Mouse (Mus musculus): Measurements from ENCODE around the gene Fam171a1. TPM values are rescaled to one million over a fixed set of nuclear protein-coding genes. Genes with fewer than 3 reads are reported as not detected.

Gene Fam171a1
- polyA plus RNA-seq, 1 experiment from 2014 or later: 11.2 TPM

DNA sequence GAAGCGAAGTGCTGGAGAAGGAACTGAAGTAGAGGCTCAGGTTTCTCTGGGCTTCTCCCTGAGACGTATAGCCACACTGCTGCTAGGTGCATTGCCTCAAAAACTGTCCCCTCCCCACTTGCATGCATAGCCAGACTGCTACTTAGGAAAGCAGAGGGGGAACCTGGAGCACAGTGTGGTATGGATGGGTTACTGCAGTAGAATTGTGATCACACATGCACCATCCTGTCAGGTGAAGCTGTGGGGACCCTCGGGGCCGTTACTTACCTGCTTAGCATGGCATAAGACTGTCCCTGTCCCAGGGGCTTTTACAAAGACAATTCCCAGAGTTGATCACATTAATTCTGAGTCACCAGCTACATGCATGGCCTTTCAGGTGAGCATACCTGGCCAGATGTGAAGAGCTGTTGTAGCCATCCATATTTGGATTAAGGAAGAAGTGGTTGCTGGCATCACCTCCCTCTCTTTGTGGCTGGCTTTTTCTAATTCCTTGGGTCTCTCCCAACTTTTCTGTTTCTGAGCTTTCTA lies 14.4 kb downstream of the Fam171a1 start:
- Histone ChIP-seq H3K27me3 (replicated peaks; ENCODE audit: control insufficient read depth, insufficient read depth, low read length) (no peaks in the 10 kb centered on the region), H3K4me2 (no peak overlapping the region), H3K9ac (ENCODE audit: low read depth, low read length) (no peak overlapping the region), H3K4me1 (replicated peaks; ENCODE audit: control insufficient read depth, insufficient read depth, low read length) (no peaks in the 10 kb centered on the region), H3K4me3 (ENCODE audit: low read depth, low read length) (no peak overlapping the region), H3K9me3 (ENCODE audit: control insufficient read depth, low read length) (no peaks in the 10 kb centered on the region), H3K36me3 (ENCODE audit: control insufficient read depth, insufficient read depth, low read length) (no peaks in the 10 kb centered on the region), H3K27ac (ENCODE audit: low read depth, low read length) (no peak overlapping the region)
- DNase-seq (ENCODE audit: low spot score) (no peak), ATAC-seq (replicated peaks; ENCODE audit: low FRiP score) (no peak)
- 76% methylated on average over 4 of the region's 4 CpGs for WGBS

DNA sequence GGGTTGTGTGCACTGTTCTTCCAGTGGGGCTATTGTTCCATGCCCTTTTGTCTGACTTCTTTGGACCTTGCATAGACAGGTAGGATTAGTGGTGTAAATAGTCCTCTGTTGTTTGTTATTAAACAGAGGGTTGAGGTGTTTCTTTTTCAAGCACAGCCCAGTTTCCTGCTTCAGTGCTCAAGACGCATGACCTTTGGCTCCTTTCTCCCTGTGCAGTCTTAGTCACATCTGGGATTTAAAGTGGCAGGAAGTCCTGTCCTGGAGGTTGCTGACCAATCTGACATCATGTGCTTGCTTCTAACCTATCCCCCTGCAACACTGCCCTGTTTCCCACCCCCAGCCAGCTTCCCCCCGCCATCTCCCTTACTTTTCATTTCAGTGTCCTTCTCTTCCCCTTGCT lies 14.9 kb downstream of the Fam171a1 start:
- ATAC-seq (replicated peaks; ENCODE audit: low FRiP score) (no peak), DNase-seq (ENCODE audit: low spot score) (no peak)
- Histone ChIP-seq H3K36me3 (ENCODE audit: control insufficient read depth, insufficient read depth, low read length) (no peaks in the 10 kb centered on the region), H3K27ac (ENCODE audit: low read depth, low read length) (no peak overlapping the region), H3K9ac (ENCODE audit: low read depth, low read length) (no peak overlapping the region), H3K4me2 (no peak overlapping the region), H3K4me1 (replicated peaks; ENCODE audit: control insufficient read depth, insufficient read depth, low read length) (no peaks in the 10 kb centered on the region), H3K27me3 (replicated peaks; ENCODE audit: control insufficient read depth, insufficient read depth, low read length) (no peaks in the 10 kb centered on the region), H3K4me3 (ENCODE audit: low read depth, low read length) (no peak overlapping the region), H3K9me3 (ENCODE audit: control insufficient read depth, low read length) (no peaks in the 10 kb centered on the region)
- whole genome bisulfite sequencing: 73% methylated on average over 2 of the region's 2 CpGs

DNA sequence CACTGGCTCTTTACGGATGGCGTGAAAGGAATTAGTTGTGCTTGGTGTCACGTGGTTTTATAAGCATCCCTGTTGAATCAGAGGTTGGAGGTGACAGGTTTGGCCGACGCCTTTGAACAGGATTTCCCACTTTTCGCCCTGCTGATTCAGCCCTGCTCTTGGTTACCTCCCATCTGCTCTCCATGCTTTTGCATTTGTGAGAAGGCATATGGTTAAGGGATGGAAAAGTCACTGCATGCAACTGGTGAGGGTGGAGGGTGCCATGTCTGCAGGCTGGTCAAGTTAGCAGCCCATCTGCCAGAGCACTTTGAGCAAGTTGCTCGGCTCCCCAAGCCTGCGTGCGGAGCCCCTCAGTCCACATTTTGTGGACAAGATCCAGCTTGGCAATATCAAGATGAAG lies 18.4 kb downstream of the Fam171a1 start:
- Histone ChIP-seq H3K4me2 (no peak overlapping the region), H3K27me3 (replicated peaks; ENCODE audit: control insufficient read depth, insufficient read depth, low read length) (no peaks in the 10 kb centered on the region)

DNA sequence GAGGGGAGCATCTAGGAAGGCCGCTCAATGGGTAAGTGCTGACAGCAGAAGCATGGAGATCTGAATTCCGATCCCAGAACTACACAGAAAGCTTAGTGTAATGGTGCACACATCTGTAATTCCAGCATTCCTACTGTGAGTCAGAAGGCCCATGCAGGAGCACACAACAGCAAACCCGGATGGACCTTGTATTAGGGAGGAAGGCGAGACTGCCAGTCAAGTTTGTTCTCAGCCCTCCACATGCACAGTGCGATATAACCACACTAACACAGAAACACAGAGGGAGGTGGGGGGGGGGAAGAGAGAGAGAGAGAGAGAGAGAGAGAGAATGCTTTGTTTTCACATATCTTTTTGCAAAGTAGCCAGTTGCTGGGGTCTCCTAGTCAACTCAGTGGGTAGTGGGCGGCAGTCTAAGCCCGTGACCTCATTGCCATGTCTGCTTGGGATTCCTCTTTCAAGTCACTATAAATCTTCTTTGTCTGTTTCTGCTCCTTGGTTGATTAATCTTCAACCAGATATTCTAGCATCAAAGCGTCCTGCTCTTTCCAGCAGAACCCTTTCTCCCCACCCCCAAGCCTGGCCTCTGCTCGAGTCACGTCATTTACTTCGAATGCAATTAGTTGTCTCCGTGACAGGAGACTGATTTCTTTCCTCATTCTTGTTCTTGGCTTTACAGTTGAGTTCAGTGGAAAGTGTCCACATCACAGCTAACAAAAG lies 20.7 kb downstream of the Fam171a1 start:
- Histone ChIP-seq H3K4me1 (replicated peaks; ENCODE audit: control insufficient read depth, insufficient read depth, low read length) (no peaks in the 10 kb centered on the region), H3K36me3 (ENCODE audit: control insufficient read depth, insufficient read depth, low read length) (no peaks in the 10 kb centered on the region), H3K4me2 (no peak overlapping the region; the same call in 1 of the 2 replicates), H3K27ac (ENCODE audit: low read depth, low read length) (no peak overlapping the region), H3K27me3 (replicated peaks; ENCODE audit: control insufficient read depth, insufficient read depth, low read length) (no peaks in the 10 kb centered on the region), H3K4me3 (ENCODE audit: low read depth, low read length) (no peak overlapping the region), H3K9ac (ENCODE audit: low read depth, low read length) (no peak overlapping the region), H3K9me3 (ENCODE audit: control insufficient read depth, low read length) (no peaks in the 10 kb centered on the region)
- no peak for DNase-seq (ENCODE audit: low spot score)
- ATAC-seq (replicated peaks; ENCODE audit: low FRiP score): 0 out of 2 replicates have a peak, but pooled peaks have one; percentile 15
- 61% methylated on average over 12 of the region's 12 CpGs for WGBS

More for the DNA sequence above, 18.4 kb downstream of the Fam171a1 start:
- no peak overlapping the region for H3K27ac ChIP-seq (ENCODE audit: low read depth, low read length)
- WGBS: 89% methylated on average over 9 of the region's 9 CpGs
- H3K36me3 ChIP-seq (ENCODE audit: control insufficient read depth, insufficient read depth, low read length): no peaks in the 10 kb centered on the region
- no peak overlapping the region for H3K4me3 ChIP-seq (ENCODE audit: low read depth, low read length)
- H3K4me1 ChIP-seq (replicated peaks; ENCODE audit: control insufficient read depth, insufficient read depth, low read length): no peaks in the 10 kb centered on the region
- ATAC-seq (replicated peaks; ENCODE audit: low FRiP score): no peak
- DNase-seq (ENCODE audit: low spot score): no peak
- H3K9ac ChIP-seq (ENCODE audit: low read depth, low read length): no peak overlapping the region
- no peaks in the 10 kb centered on the region for H3K9me3 ChIP-seq (ENCODE audit: control insufficient read depth, low read length)

DNA sequence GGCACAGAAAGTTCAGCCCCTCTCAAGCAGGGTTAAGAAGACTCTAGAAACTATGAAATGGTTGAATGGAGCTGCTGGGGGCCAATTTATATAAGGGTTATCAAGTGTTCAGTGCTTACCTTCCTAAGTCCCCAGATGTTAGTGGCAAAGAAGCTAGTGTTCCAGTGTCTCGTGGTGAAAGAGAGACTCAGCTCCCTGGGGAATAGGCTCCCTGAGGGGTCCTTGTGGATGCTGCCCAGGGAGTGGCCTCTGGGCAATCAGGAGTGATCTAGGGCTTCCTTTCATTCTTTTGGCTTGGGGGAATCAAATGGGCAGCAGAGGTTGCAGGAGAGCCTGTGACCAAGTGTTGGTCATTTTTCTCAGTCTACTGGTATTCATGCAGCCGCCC lies 21.3 kb downstream of the Fam171a1 start:
- Histone ChIP-seq H3K4me2 (no peak overlapping the region), H3K27me3 (replicated peaks; ENCODE audit: control insufficient read depth, insufficient read depth, low read length) (no peaks in the 10 kb centered on the region), H3K27ac (ENCODE audit: low read depth, low read length) (no peak overlapping the region), H3K9me3 (ENCODE audit: control insufficient read depth, low read length) (no peaks in the 10 kb centered on the region), H3K4me1 (replicated peaks; ENCODE audit: control insufficient read depth, insufficient read depth, low read length) (no peaks in the 10 kb centered on the region), H3K36me3 (ENCODE audit: control insufficient read depth, insufficient read depth, low read length) (no peaks in the 10 kb centered on the region), H3K4me3 (ENCODE audit: low read depth, low read length) (no peak overlapping the region), H3K9ac (ENCODE audit: low read depth, low read length) (no peak overlapping the region)
- 62% methylated on average over 2 of the region's 2 CpGs for WGBS
- no peak for DNase-seq (ENCODE audit: low spot score)
- ATAC-seq (replicated peaks; ENCODE audit: low FRiP score): no peak

DNA sequence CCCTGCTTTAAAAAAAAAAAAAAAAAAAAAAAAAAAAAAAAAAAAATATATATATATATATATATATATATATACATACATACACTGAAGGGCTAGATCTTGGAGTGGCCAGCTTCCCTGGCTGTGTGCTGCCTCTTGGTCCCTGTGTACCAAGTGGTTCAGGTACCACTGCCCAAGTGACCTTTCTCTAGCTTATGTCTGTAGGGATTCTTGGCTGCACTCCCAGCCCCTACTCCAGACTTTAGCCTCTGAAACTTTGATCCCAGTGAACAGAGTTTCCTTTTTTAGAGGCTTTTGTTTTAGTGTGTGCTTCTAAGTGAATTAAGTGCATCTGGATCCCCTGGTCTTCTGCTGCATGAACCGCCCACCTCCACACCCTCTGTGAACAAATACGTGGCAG lies 24.3 kb downstream of the Fam171a1 start:
- Histone ChIP-seq H3K4me3 (ENCODE audit: low read depth, low read length) (no peak overlapping the region), H3K4me2 (no peak overlapping the region), H3K27me3 (replicated peaks; ENCODE audit: control insufficient read depth, insufficient read depth, low read length) (no peaks in the 10 kb centered on the region), H3K9me3 (ENCODE audit: control insufficient read depth, low read length) (no peaks in the 10 kb centered on the region), H3K9ac (ENCODE audit: low read depth, low read length) (no peak overlapping the region), H3K27ac (ENCODE audit: low read depth, low read length) (no peak overlapping the region), H3K36me3 (ENCODE audit: control insufficient read depth, insufficient read depth, low read length) (no peaks in the 10 kb centered on the region), H3K4me1 (replicated peaks; ENCODE audit: control insufficient read depth, insufficient read depth, low read length) (no peaks in the 10 kb centered on the region)
- ATAC-seq (replicated peaks; ENCODE audit: low FRiP score) (no peak), DNase-seq (ENCODE audit: low spot score) (no peak)
- WGBS: 80% methylated on average over 2 of the region's 2 CpGs

DNA sequence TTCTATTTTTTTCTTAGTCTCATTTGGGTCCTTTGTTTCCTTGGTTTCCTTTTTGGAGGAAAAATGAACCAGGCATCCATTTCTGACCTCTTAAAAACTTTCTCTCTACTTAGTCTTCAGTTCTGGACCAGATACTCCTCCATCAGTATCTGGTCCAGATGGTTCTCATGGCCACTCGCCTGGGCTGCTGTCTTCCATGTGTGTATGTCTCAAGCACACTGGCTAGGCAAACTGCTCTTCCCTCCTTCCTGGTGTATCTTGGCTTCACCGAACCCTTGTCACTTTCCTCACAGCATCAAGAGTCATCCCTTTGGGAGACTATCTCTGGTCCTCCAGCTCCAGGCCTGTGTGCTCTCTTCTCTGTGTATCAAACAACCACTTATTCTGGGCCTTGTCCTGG lies 25.0 kb downstream of the Fam171a1 start:
- ATAC-seq (replicated peaks; ENCODE audit: low FRiP score) (no peak), DNase-seq (ENCODE audit: low spot score) (no peak)
- no peak overlapping the region for H3K9ac ChIP-seq (ENCODE audit: low read depth, low read length)
- no peak overlapping the region for H3K27ac ChIP-seq (ENCODE audit: low read depth, low read length)
- H3K4me3 ChIP-seq (ENCODE audit: low read depth, low read length): no peak overlapping the region
- no peaks in the 10 kb centered on the region for H3K27me3 ChIP-seq (replicated peaks; ENCODE audit: control insufficient read depth, insufficient read depth, low read length)
- H3K4me1 ChIP-seq (replicated peaks; ENCODE audit: control insufficient read depth, insufficient read depth, low read length): 0 out of 2 replicates have a peak, but pooled peaks cover 2% of the 10 kb centered on the region
- no peaks in the 10 kb centered on the region for H3K9me3 ChIP-seq (ENCODE audit: control insufficient read depth, low read length)
- 82% methylated on average over 2 of the region's 2 CpGs for WGBS
- H3K36me3 ChIP-seq (ENCODE audit: control insufficient read depth, insufficient read depth, low read length): no peaks in the 10 kb centered on the region
- no peak overlapping the region for H3K4me2 ChIP-seq

DNA sequence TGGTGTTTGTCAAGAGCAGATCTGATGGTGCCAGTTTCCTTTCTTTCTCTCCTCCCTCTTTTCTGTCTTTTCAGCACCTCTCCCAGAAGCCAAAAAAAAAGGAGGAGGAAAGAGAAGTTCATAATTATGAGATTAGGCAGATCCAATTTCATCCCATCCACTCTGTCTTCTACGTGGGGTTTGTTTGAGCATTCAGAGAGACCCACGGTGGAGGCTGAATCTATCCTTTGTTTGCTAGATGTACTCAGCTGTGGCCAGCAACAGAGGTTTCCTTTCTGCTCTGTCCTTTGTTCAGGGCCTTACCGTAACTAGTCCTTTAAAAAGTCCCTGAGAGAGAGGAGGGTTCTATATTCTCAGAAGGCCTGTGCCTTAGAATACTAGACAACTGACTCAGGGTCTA lies 25.6 kb downstream of the Fam171a1 start:
- Histone ChIP-seq H3K9me3 (ENCODE audit: control insufficient read depth, low read length) (no peaks in the 10 kb centered on the region), H3K4me1 (replicated peaks; ENCODE audit: control insufficient read depth, insufficient read depth, low read length) (peaks cover 2% of the 10 kb centered on the region; the same call in 1 of the 2 replicates), H3K9ac (ENCODE audit: low read depth, low read length) (no peak overlapping the region), H3K4me2 (no peak overlapping the region), H3K27me3 (replicated peaks; ENCODE audit: control insufficient read depth, insufficient read depth, low read length) (no peaks in the 10 kb centered on the region), H3K36me3 (ENCODE audit: control insufficient read depth, insufficient read depth, low read length) (no peaks in the 10 kb centered on the region), H3K27ac (ENCODE audit: low read depth, low read length) (no peak overlapping the region), H3K4me3 (ENCODE audit: low read depth, low read length) (no peak overlapping the region)
- DNase-seq (ENCODE audit: low spot score): no peak
- WGBS: 52% methylated on average over 3 of the region's 3 CpGs
- no peak for ATAC-seq (replicated peaks; ENCODE audit: low FRiP score)

DNA sequence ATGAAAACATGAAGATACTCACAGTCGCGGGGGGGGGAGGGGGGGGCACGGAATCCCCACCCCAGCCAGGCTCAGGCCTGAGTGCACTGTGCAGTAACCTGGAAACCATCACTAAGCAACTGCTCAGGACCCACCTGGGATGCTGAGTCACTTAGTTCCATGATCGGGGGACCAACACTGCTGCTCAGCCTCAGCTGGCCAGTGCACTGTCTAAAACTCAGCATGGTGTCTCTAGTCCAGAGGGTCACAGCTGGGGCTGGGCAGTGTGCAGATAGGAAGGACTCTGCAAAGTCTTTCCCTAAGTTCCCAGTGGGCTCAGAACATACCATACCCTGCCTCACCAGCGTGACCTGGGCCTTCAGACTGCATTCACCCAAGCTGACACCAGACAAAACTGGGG lies 26.6 kb downstream of the Fam171a1 start:
- Histone ChIP-seq H3K9me3 (ENCODE audit: control insufficient read depth, low read length) (no peaks in the 10 kb centered on the region), H3K4me1 (replicated peaks; ENCODE audit: control insufficient read depth, insufficient read depth, low read length) (peaks cover 2% of the 10 kb centered on the region; the same call in 1 of the 2 replicates), H3K27me3 (replicated peaks; ENCODE audit: control insufficient read depth, insufficient read depth, low read length) (no peaks in the 10 kb centered on the region), H3K4me3 (ENCODE audit: low read depth, low read length) (no peak overlapping the region), H3K4me2 (no peak overlapping the region), H3K27ac (ENCODE audit: low read depth, low read length) (no peak overlapping the region), H3K9ac (ENCODE audit: low read depth, low read length) (no peak overlapping the region), H3K36me3 (ENCODE audit: control insufficient read depth, insufficient read depth, low read length) (no peaks in the 10 kb centered on the region)
- no peak for DNase-seq (ENCODE audit: low spot score)
- 66% methylated on average over 5 of the region's 5 CpGs for WGBS
- no peak for ATAC-seq (replicated peaks; ENCODE audit: low FRiP score)
